Mouse (Mus musculus) cerebellum, adult 2 months (tissue): ENCODE measurements around the gene Cfap57.

Source experiments
- CTCF ChIP-seq: fragments of 200-500 bp; IDR thresholded peaks from 2 replicates; pipeline ENCODE4 v1.5.1; 2011; ENCODE audit warnings: low read depth, mild to moderate bottlenecking, control low read depth, low read length, moderate library complexity, borderline replicate concordance; ENCODE audit not compliant: insufficient read depth
- POLR2A ChIP-seq: fragments of 200-500 bp; IDR thresholded peaks from 2 replicates; pipeline ENCODE4 v1.6.1; 2011; ENCODE audit warnings: low read length, control low read depth, borderline replicate concordance; ENCODE audit not compliant: insufficient read depth

GRCm38 (mm10) chr4:118582629-118583028 lies 37.9 kb downstream of the Cfap57 start:
- TF ChIP-seq CTCF, result no peak
- TF ChIP-seq POLR2A, result no peak
